Mouse (Mus musculus) erythroblast, embryonic 14.5 days (primary cell): ENCODE measurements at regions not wholly inside any gene's neighbourhood (a gene's known extent, or its start where the extent isn't known, plus 50 kb on each side); places are given as distances from the start of the nearest gene placed in this dataset.
A peak's percentile ranks its signal among the peaks of the same experiment; 100 is the strongest.
"Not testable (repeated sequence)": the region's sequence is repeated elsewhere in the genome, so short reads cannot be mapped to it uniquely, and the experiment has no call there.

Experiments used
- H3K27me3 ChIP-seq: 2 replicates; pipeline ENCODE4 v1.6.1; 2012; ENCODE audit warnings: inconsistent platforms; ENCODE audit not compliant: control insufficient read depth
- H3K36me3 ChIP-seq: 2 replicates; pipeline ENCODE4 v1.6.1; 2012; ENCODE audit warnings: mild to moderate bottlenecking, inconsistent platforms; ENCODE audit not compliant: control insufficient read depth
- H3K4me1 ChIP-seq: 2 replicates; pipeline ENCODE4 v1.6.1; 2012; ENCODE audit warnings: inconsistent platforms; ENCODE audit not compliant: control insufficient read depth
- H3K4me3 ChIP-seq: replicated peaks from 2 replicates; pipeline ENCODE3; 2012; ENCODE audit warnings: moderate library complexity, mild to moderate bottlenecking, inconsistent platforms
- H3K9me3 ChIP-seq: 2 replicates; pipeline ENCODE4 v1.6.1; 2012; ENCODE audit warnings: low read length, inconsistent platforms, mixed read lengths; ENCODE audit not compliant: control insufficient read depth
- GATA1 ChIP-seq: IDR thresholded peaks from 2 replicates; pipeline ENCODE4 v1.6.1; 2012; ENCODE audit warnings: low read length, inconsistent platforms, mixed read lengths
- TAL1 ChIP-seq: IDR thresholded peaks from 3 replicates; pipeline ENCODE4 v1.6.1; 2012; ENCODE audit warnings: low read length, inconsistent platforms, mixed read lengths

DNA sequence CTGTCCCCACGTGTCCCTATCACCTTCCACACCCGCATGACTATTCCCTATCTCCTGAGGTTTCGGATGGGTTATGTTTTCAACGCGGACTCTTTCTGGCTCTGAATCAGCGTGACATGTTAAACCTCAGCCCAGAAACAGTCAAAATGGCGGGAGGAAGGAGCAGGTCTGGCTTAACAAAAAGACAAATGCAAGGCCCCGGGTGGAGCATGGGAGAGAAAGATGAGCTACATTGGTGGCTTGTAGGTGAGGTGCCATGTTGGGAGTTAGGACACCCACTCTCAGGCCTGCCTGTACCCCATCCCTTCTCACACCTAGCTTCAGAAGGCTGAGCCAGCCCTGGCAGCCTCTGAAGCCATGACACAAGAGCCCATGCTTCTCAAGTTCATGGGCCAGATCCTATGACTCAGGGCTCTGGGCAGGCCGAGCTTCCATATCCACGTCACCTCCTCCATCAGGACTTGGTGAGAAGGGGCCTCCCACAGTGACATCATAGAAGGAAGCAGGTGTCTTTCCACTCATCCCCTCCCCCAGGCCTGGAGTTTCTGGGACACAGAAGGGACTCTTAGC, 80.5 kb downstream of the Cpn2 start:
- H3K27me3 ChIP-seq, result peaks cover 27% of the 10 kb centered on the region
- TF ChIP-seq GATA1 (no peak), TAL1 (no peak)
- no peak overlapping the region for H3K4me3 ChIP-seq
- peaks cover 4% of the 10 kb centered on the region for H3K4me1 ChIP-seq
- H3K36me3 ChIP-seq, result no peaks in the 10 kb centered on the region
- H3K9me3 ChIP-seq, result no peaks in the 10 kb centered on the region

- Histone ChIP-seq H3K36me3 (no peaks in the 10 kb centered on the region), H3K27me3 (peaks cover 27% of the 10 kb centered on the region), H3K9me3 (no peaks in the 10 kb centered on the region), H3K4me1 (peaks cover 4% of the 10 kb centered on the region), H3K4me3 (no peak overlapping the region)
- TF ChIP-seq GATA1 (no peak), TAL1 (no peak)
Observed at GRCm38 (mm10) chr16:30187400-30187799, 79.9 kb downstream of the Cpn2 start.

DNA sequence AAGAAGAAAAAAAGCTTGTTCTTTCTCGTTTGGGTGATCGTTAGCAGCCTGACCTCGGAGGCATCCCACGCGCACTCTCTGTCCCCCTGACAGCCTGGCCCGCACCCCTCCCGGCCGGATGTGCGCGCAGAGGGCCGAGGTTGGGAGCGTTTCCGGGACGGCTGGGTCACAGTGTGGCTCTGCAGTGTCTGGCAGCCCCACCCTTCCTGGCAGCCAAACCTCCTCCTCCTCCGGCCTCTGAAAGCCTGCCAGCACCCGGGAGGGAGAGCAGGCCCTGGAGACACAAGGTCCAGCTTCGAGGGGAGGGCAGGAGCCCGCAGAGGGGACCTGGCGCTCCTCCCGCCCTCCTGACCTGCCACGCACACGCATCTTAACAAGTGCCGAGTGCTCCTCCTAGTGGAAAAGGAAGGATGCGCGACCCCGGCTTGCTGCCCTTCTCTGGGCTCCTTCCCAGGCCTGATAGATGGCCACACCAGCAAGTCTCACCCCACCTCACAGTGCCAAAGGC, 79.3 kb downstream of the Cpn2 start:
- TF ChIP-seq GATA1 (no peak), TAL1 (no peak)
- Histone ChIP-seq H3K4me1 (peaks cover 4% of the 10 kb centered on the region), H3K27me3 (peaks cover 27% of the 10 kb centered on the region), H3K4me3 (peak overlapping the region; percentile 51), H3K9me3 (no peaks in the 10 kb centered on the region), H3K36me3 (no peaks in the 10 kb centered on the region)

DNA sequence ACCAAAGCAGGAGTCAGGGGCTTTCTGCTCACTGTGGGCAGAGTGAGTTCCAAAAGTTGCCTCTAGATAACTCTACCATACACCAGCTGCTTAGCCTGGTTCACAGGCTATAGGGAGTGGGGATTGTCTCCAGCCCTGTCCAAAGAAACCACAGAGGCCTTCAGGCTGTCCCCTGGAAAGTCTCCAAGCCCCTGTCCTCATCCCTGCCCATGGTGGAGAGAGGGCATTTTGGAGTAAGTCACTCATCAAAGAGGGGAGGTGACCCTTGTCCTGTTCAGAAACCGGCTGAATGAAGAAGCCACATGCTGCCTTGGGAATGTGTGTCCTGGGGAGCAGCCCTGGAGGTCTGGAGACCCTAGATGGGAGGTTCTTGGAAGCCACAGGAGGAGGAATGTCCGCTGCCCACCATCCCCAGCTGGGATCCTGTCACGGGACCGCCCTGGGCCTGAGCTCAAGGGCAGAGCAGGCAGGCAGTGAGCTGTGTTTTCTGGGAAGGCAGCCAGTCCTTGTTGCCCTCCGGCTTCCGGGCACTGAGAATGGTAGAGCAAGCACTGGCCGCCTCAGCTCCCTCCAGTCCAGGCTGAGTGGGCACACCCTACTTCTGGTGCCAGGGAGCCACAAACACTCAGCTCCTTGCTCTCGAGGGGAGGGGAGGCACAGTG, 78.4 kb downstream of the Cpn2 start:
- Histone ChIP-seq H3K9me3 (no peaks in the 10 kb centered on the region), H3K4me3 (no peak overlapping the region), H3K4me1 (peaks cover 4% of the 10 kb centered on the region), H3K27me3 (peaks cover 27% of the 10 kb centered on the region), H3K36me3 (no peaks in the 10 kb centered on the region)
- TF ChIP-seq GATA1 (no peak), TAL1 (no peak)

DNA sequence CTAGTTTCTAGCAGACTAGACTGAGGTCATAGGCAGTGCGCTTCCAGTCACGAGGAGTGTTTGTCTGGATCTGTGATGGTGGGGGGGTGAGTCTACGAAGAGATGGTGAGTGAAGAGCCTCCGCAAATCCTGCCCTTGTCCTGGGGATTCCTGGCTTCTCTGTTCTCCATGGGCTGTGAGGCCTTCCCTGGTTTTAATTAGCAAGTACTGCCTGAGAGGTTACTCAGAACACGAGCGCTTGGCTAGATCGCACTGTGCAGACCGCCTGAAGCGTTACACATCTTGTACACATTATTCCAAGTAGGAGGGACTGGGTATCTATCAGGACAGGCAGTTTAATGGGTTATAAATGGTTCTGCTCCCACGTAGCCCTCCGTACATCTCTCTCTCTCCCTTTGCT, 76.9 kb downstream of the Cpn2 start:
- Histone ChIP-seq H3K4me3 (no peak overlapping the region), H3K4me1 (peaks cover 4% of the 10 kb centered on the region), H3K9me3 (no peaks in the 10 kb centered on the region), H3K36me3 (no peaks in the 10 kb centered on the region), H3K27me3 (peaks cover 17% of the 10 kb centered on the region)
- TF ChIP-seq GATA1, result no peak
- TF ChIP-seq TAL1, result no peak

GRCm38 (mm10) chr16:30190935-30191514, 76.3 kb downstream of the Cpn2 start:
- H3K9me3 ChIP-seq, result no peaks in the 10 kb centered on the region
- H3K4me3 ChIP-seq, result no peak overlapping the region
- H3K36me3 ChIP-seq, result no peaks in the 10 kb centered on the region
- peaks cover 7% of the 10 kb centered on the region for H3K4me1 ChIP-seq
- TF ChIP-seq TAL1 (no peak), GATA1 (no peak)
- peaks cover 11% of the 10 kb centered on the region for H3K27me3 ChIP-seq

GRCm38 (mm10) chr16:30193294-30194261, 73.7 kb downstream of the Cpn2 start:
- H3K27me3 ChIP-seq, result no peaks in the 10 kb centered on the region
- H3K4me3 ChIP-seq, result no peak overlapping the region
- H3K9me3 ChIP-seq, result no peaks in the 10 kb centered on the region
- TF ChIP-seq GATA1 (no peak), TAL1 (no peak)
- H3K36me3 ChIP-seq, result no peaks in the 10 kb centered on the region
- peaks cover 3% of the 10 kb centered on the region for H3K4me1 ChIP-seq

DNA sequence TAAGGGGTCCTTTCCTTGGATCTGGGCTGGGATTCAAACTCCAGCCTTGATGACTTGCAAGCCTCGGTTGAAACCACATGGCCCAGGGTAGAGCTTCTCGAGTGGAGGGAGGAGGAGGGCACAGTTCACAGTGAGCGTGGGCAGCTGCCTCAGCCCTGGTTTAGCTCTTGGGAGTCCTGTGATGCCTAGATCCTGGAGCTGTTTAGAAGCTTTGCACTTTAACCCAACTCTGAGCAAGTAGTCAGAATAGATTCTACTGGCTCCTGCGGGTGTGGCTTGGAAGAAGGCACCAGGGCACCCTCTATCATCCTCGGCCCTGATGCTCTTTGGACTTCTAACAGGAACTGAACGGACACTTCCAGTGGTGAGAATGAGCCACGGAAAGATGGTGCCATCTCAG, 72.5 kb downstream of the Cpn2 start:
- TF ChIP-seq GATA1 (no peak), TAL1 (no peak)

DNA sequence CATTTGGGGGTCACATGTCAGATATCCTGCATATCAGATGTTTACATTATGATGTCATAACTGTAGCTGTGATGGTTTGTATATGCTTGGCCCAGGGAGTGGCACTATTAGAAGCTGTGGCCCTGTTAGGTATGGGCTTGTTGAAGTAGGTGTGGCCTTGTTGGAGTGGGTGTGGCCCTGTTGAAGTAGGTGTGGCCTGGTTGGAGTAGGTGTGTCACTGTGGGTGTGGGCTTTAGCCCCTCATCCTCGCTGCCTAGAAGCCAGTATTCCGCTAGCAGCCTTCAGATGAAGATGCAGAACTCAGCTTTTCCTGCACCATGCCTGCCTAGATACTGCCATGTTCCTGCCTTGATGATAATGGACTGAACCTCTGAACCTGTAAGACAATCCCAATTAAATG, 71.4 kb downstream of the Cpn2 start:
- H3K4me3 ChIP-seq, H3K36me3 ChIP-seq, H3K27me3 ChIP-seq, H3K9me3 ChIP-seq, H3K4me1 ChIP-seq: not testable (repeated sequence)

More for the DNA sequence above, 72.5 kb downstream of the Cpn2 start:
- Histone ChIP-seq H3K27me3 (no peaks in the 10 kb centered on the region), H3K4me3 (no peak overlapping the region), H3K36me3 (no peaks in the 10 kb centered on the region), H3K4me1 (peaks cover 3% of the 10 kb centered on the region), H3K9me3 (peaks cover 3% of the 10 kb centered on the region)
